Mouse (Mus musculus) midbrain, embryonic 16.5 days (tissue): ENCODE measurements around the gene Map2. TPM values are rescaled to one million over a fixed set of nuclear protein-coding genes. Genes with fewer than 3 reads are reported as not detected.

ENCODE experiments used
- ATAC-seq: fragments of 200-750 bp; cut with Nextera tagmentation; 2 replicates; pipeline ENCODE4 v1.8.0; 2017; ENCODE audit warnings: moderate TSS enrichment
- H3K27ac ChIP-seq: fragments of 300-500 bp; sonication (generic); 2 replicates; pipeline ENCODE4 v1.5.1; 2014; ENCODE audit warnings: mild to moderate bottlenecking, low read length, mixed read lengths
- H3K27me3 ChIP-seq: fragments of 300-500 bp; sonication (generic); 2 replicates; pipeline ENCODE4 v1.6.1; 2014; ENCODE audit warnings: low read depth, low read length, mixed read lengths; ENCODE audit not compliant: control insufficient read depth, insufficient read depth
- H3K36me3 ChIP-seq: fragments of 300-500 bp; sonication (generic); 2 replicates; pipeline ENCODE4 v1.6.1; 2014; ENCODE audit warnings: mild to moderate bottlenecking, low read length, moderate library complexity, mixed read lengths; ENCODE audit not compliant: control insufficient read depth, insufficient read depth
- H3K4me1 ChIP-seq: fragments of 300-500 bp; sonication (generic); 2 replicates; pipeline ENCODE4 v1.6.1; 2014; ENCODE audit warnings: mild to moderate bottlenecking, low read length, mixed read lengths; ENCODE audit not compliant: control insufficient read depth, insufficient read depth
- H3K4me2 ChIP-seq: fragments of 300-500 bp; sonication (generic); 2 replicates; pipeline ENCODE4 v1.6.1; 2014; ENCODE audit warnings: mild to moderate bottlenecking, low read length, mixed read lengths
- H3K4me3 ChIP-seq: fragments of 300-500 bp; sonication (generic); 2 replicates; pipeline ENCODE4 v1.5.1; 2014; ENCODE audit warnings: low read depth, mild to moderate bottlenecking, low read length, moderate library complexity, mixed read lengths
- H3K9ac ChIP-seq: fragments of 300-500 bp; sonication (generic); 2 replicates; pipeline ENCODE4 v1.6.1; 2014; ENCODE audit warnings: low read depth, low read length, mixed read lengths
- H3K9me3 ChIP-seq: fragments of 300-500 bp; sonication (generic); replicated peaks from 2 replicates; pipeline ENCODE4 v1.6.1; 2014; ENCODE audit warnings: mild to moderate bottlenecking, low read length, mixed read lengths; ENCODE audit not compliant: control insufficient read depth, poor library complexity, severe bottlenecking
- WGBS: fragments of 180-500 bp; shearing (Covaris S2); extraction: QIAGEN DNeasy Blood & Tissue Kit; methylation state at CpG from one replicate; pipeline ENCODE4 v1.1.7; 2014; 5-methylcytosine and 5-hydroxymethylcytosine counted together
- polyA plus RNA-seq: library from polyadenylated mRNA; unstranded; fragments of >200 nt; fragmentation: Nextera tagmentation; extraction: Ambion mirVana; gene quantifications from 2 replicates; pipeline ENCODE4 v1.2.1, GENCODE M21; 2015

Gene Map2
- polyA plus RNA-seq, 1 experiment from 2014 or later: 430 TPM

GRCm38 (mm10) chr1:66426073-66426472 lies 251.0 kb downstream of the Map2 start:
- 93% methylated on average over 5 of the region's 5 CpGs for WGBS

GRCm38 (mm10) chr1:66430962-66431361 lies 255.9 kb downstream of the Map2 start:
- H3K4me2 ChIP-seq: no peak overlapping the region
- no peak overlapping the region for H3K4me3 ChIP-seq
- ATAC-seq: no peak
- 0 out of 2 replicates have a peak, but pooled peaks cover 2% of the 10 kb centered on the region for H3K4me1 ChIP-seq
- no peaks in the 10 kb centered on the region for H3K27me3 ChIP-seq
- peaks cover 27% of the 10 kb centered on the region for H3K36me3 ChIP-seq
- H3K27ac ChIP-seq: no peak overlapping the region
- H3K9me3 ChIP-seq: no peaks in the 10 kb centered on the region
- H3K9ac ChIP-seq: no peak overlapping the region

More at GRCm38 (mm10) chr1:66426073-66426472, 251.0 kb downstream of the Map2 start:
- no peaks in the 10 kb centered on the region for H3K27me3 ChIP-seq
- H3K4me1 ChIP-seq: 0 out of 2 replicates have a peak, but pooled peaks cover 2% of the 10 kb centered on the region
- ATAC-seq: no peak
- H3K36me3 ChIP-seq: peaks cover 31% of the 10 kb centered on the region
- H3K9me3 ChIP-seq: no peaks in the 10 kb centered on the region
- no peak overlapping the region for H3K4me2 ChIP-seq
- H3K27ac ChIP-seq: no peak overlapping the region
- no peak overlapping the region for H3K9ac ChIP-seq
- H3K4me3 ChIP-seq: no peak overlapping the region

GRCm38 (mm10) chr1:66431472-66431871 lies 256.4 kb downstream of the Map2 start:
- 88% methylated on average over 6 of the region's 6 CpGs for WGBS

GRCm38 (mm10) chr1:66438069-66438468 lies 263.0 kb downstream of the Map2 start:
- no peak overlapping the region for H3K27ac ChIP-seq
- ATAC-seq: no peak
- no peaks in the 10 kb centered on the region for H3K4me1 ChIP-seq
- no peak overlapping the region for H3K9ac ChIP-seq
- H3K27me3 ChIP-seq: no peaks in the 10 kb centered on the region
- H3K9me3 ChIP-seq: no peaks in the 10 kb centered on the region
- peaks cover 32% of the 10 kb centered on the region for H3K36me3 ChIP-seq
- no peak overlapping the region for H3K4me2 ChIP-seq
- no peak overlapping the region for H3K4me3 ChIP-seq
- WGBS: 88% methylated on average over 2 of the region's 2 CpGs

More at GRCm38 (mm10) chr1:66431472-66431871, 256.4 kb downstream of the Map2 start:
- Histone ChIP-seq H3K4me1 (0 out of 2 replicates have a peak, but pooled peaks cover 2% of the 10 kb centered on the region), H3K27ac (no peak overlapping the region), H3K9ac (no peak overlapping the region), H3K4me2 (no peak overlapping the region), H3K4me3 (no peak overlapping the region), H3K27me3 (no peaks in the 10 kb centered on the region), H3K9me3 (no peaks in the 10 kb centered on the region), H3K36me3 (peaks cover 24% of the 10 kb centered on the region)
- ATAC-seq: no peak

- Histone ChIP-seq H3K4me2 (no peak overlapping the region), H3K27me3 (no peaks in the 10 kb centered on the region), H3K9me3 (no peaks in the 10 kb centered on the region), H3K4me1 (no peaks in the 10 kb centered on the region), H3K27ac (no peak overlapping the region), H3K36me3 (peaks cover 27% of the 10 kb centered on the region), H3K4me3 (no peak overlapping the region), H3K9ac (no peak overlapping the region)
- WGBS: 63% methylated on average over 2 of the region's 2 CpGs
- no peak for ATAC-seq
Observed at GRCm38 (mm10) chr1:66442922-66443321, 267.8 kb downstream of the Map2 start.

- no peak overlapping the region for H3K27ac ChIP-seq
- ATAC-seq: no peak
- no peaks in the 10 kb centered on the region for H3K9me3 ChIP-seq
- H3K27me3 ChIP-seq: no peaks in the 10 kb centered on the region
- 68% methylated on average over 2 of the region's 2 CpGs for WGBS
- no peak overlapping the region for H3K9ac ChIP-seq
- no peak overlapping the region for H3K4me3 ChIP-seq
- H3K36me3 ChIP-seq: no peaks in the 10 kb centered on the region
- no peak overlapping the region for H3K4me2 ChIP-seq
- no peaks in the 10 kb centered on the region for H3K4me1 ChIP-seq
Observed at GRCm38 (mm10) chr1:66449471-66449870, 274.4 kb downstream of the Map2 start.

- H3K36me3 ChIP-seq: no peaks in the 10 kb centered on the region
- H3K4me2 ChIP-seq: no peak overlapping the region
- WGBS: 8% methylated on average over 2 of the region's 2 CpGs
- no peak for ATAC-seq
- no peak overlapping the region for H3K9ac ChIP-seq
- H3K4me1 ChIP-seq: no peaks in the 10 kb centered on the region
- 0 out of 2 replicates have a peak, but pooled peaks cover 4% of the 10 kb centered on the region for H3K9me3 ChIP-seq
- H3K27me3 ChIP-seq: no peaks in the 10 kb centered on the region
- H3K27ac ChIP-seq: no peak overlapping the region
- H3K4me3 ChIP-seq: no peak overlapping the region
Observed at GRCm38 (mm10) chr1:66456580-66456979, 281.5 kb downstream of the Map2 start.

GRCm38 (mm10) chr1:66457747-66458146 lies 282.7 kb downstream of the Map2 start:
- WGBS: 75% methylated on average over 3 of the region's 3 CpGs
- ATAC-seq: no peak
- H3K9me3 ChIP-seq: 0 out of 2 replicates have a peak, but pooled peaks cover 4% of the 10 kb centered on the region
- H3K27me3 ChIP-seq: no peaks in the 10 kb centered on the region
- H3K4me1 ChIP-seq: no peaks in the 10 kb centered on the region
- H3K4me3 ChIP-seq: no peak overlapping the region
- no peak overlapping the region for H3K4me2 ChIP-seq
- H3K27ac ChIP-seq: no peak overlapping the region
- H3K36me3 ChIP-seq: no peaks in the 10 kb centered on the region
- no peak overlapping the region for H3K9ac ChIP-seq

GRCm38 (mm10) chr1:66459394-66459793 lies 284.3 kb downstream of the Map2 start:
- WGBS: 80% methylated on average over 3 of the region's 3 CpGs
- ATAC-seq: no peak
- H3K27me3 ChIP-seq: no peaks in the 10 kb centered on the region
- no peak overlapping the region for H3K4me3 ChIP-seq
- H3K36me3 ChIP-seq: no peaks in the 10 kb centered on the region
- H3K9ac ChIP-seq: no peak overlapping the region
- no peak overlapping the region for H3K4me2 ChIP-seq
- H3K27ac ChIP-seq: no peak overlapping the region
- no peaks in the 10 kb centered on the region for H3K4me1 ChIP-seq
- H3K9me3 ChIP-seq: 0 out of 2 replicates have a peak, but pooled peaks cover 4% of the 10 kb centered on the region
